Mouse (Mus musculus) neural tube, embryonic 11.5 days (tissue): ENCODE data around the gene Fryl. TPM values are rescaled to one million over a fixed set of nuclear protein-coding genes. Genes with fewer than 3 reads are reported as not detected.

ENCODE experiments used
- ATAC-seq: fragments of 200-750 bp; cut with Nextera tagmentation; 2 replicates; pipeline ENCODE4 v1.8.0; 2017; ENCODE audit warnings: moderate number of reproducible peaks, mild to moderate bottlenecking, moderate TSS enrichment, moderate library complexity; ENCODE audit not compliant: insufficient read depth, low FRiP score, low TSS enrichment
- DNase-seq: peaks from one replicate; pipeline ENCODE4 v3.0.0-alpha.2; 2015; ENCODE audit warnings: low spot score
- H3K27ac ChIP-seq: fragments of 300-500 bp; sonication (generic); 2 replicates; pipeline ENCODE4 v1.5.1; 2014; ENCODE audit warnings: low read depth, mild to moderate bottlenecking, low read length
- H3K27me3 ChIP-seq: fragments of 300-500 bp; sonication (generic); 2 replicates; pipeline ENCODE4 v1.6.1; 2014; ENCODE audit warnings: mild to moderate bottlenecking, low read length, mixed read lengths; ENCODE audit not compliant: control insufficient read depth, insufficient read depth
- H3K36me3 ChIP-seq: fragments of 300-500 bp; sonication (generic); 2 replicates; pipeline ENCODE4 v1.6.1; 2014; ENCODE audit warnings: mild to moderate bottlenecking, low read length, moderate library complexity, mixed read lengths; ENCODE audit not compliant: control insufficient read depth, insufficient read depth
- H3K4me1 ChIP-seq: fragments of 300-500 bp; sonication (generic); 2 replicates; pipeline ENCODE4 v1.6.1; 2014; ENCODE audit warnings: low read length, mixed read lengths; ENCODE audit not compliant: control insufficient read depth, insufficient read depth
- H3K4me2 ChIP-seq: fragments of 300-500 bp; sonication (generic); 2 replicates; pipeline ENCODE4 v1.6.1; 2014; ENCODE audit warnings: low read depth, mild to moderate bottlenecking, moderate library complexity
- H3K4me3 ChIP-seq: fragments of 300-500 bp; sonication (generic); 2 replicates; pipeline ENCODE4 v1.5.1; 2014; ENCODE audit warnings: low read depth, low read length
- H3K9ac ChIP-seq: fragments of 300-500 bp; sonication (generic); 2 replicates; pipeline ENCODE4 v1.6.1; 2014; ENCODE audit warnings: mild to moderate bottlenecking, low read length
- H3K9me3 ChIP-seq: fragments of 300-500 bp; sonication (generic); 2 replicates; pipeline ENCODE4 v1.6.1; 2016; ENCODE audit warnings: low read length; ENCODE audit not compliant: control insufficient read depth
- WGBS: fragments of 180-500 bp; shearing (Covaris S2); extraction: QIAGEN DNeasy Blood & Tissue Kit; methylation state at CpG from one replicate; pipeline ENCODE4 v1.1.7; 2014; 5-methylcytosine and 5-hydroxymethylcytosine counted together
- polyA plus RNA-seq: library from polyadenylated mRNA; unstranded; fragments of >200 nt; fragmentation: Nextera tagmentation; extraction: Ambion mirVana; gene quantifications from 2 replicates; pipeline ENCODE4 v1.2.1, GENCODE M21; 2014

Fryl gene
- polyA plus RNA-seq, 1 experiment from 2014 or later: 41.7 TPM

GRCm38 (mm10) chr5:73176294-73176693, 80.1 kb downstream of the Fryl start:
- 53% methylated on average over 4 of the region's 4 CpGs for WGBS
- Histone ChIP-seq H3K4me3 (no peak overlapping the region), H3K27ac (no peak overlapping the region), H3K4me2 (no peak overlapping the region), H3K4me1 (no peaks in the 10 kb centered on the region), H3K36me3 (no peaks in the 10 kb centered on the region), H3K27me3 (no peaks in the 10 kb centered on the region), H3K9ac (no peak overlapping the region), H3K9me3 (no peaks in the 10 kb centered on the region)
- no peak for DNase-seq
- ATAC-seq: no peak

GRCm38 (mm10) chr5:73175377-73176147, 80.9 kb downstream of the Fryl start:
- Histone ChIP-seq H3K27ac (no peak overlapping the region), H3K27me3 (no peaks in the 10 kb centered on the region)

DNA sequence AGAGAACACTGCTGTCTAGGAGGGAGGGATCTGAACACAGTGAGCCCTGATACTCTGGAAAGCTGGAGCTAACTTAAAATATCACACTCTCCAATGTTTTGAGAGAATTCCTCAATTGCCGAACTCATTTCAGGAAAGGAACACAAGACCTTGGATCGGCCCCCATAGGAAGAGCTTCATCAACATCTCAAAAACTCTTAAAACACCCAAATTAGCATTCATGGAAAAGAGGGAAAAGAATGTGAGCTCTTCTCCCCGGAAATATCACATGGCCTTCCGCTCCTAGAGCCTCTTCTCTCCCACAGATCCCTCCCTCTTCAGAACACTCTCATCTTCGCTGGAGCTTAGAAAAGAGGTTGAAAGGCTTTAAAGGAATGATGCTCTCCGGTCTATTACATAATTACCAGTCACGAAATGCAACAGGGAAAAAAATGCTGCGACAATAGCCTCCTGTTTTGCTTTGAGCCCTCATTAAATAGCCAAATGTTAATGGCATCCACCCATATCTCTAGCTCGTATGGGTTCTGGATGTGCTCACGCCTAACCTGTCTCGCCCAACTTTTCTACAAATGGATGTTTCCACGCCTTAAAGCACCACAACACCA, 84.4 kb downstream of the Fryl start:
- Histone ChIP-seq H3K9me3 (no peaks in the 10 kb centered on the region), H3K36me3 (no peaks in the 10 kb centered on the region), H3K27me3 (no peaks in the 10 kb centered on the region), H3K27ac (no peak overlapping the region), H3K4me3 (no peak overlapping the region), H3K9ac (no peak overlapping the region), H3K4me2 (no peak overlapping the region), H3K4me1 (no peaks in the 10 kb centered on the region)
- ATAC-seq (no peak), DNase-seq (no peak)
- 59% methylated on average over 12 of the region's 12 CpGs for WGBS

More at GRCm38 (mm10) chr5:73175377-73176147, 80.9 kb downstream of the Fryl start:
- Histone ChIP-seq H3K4me3 (no peak overlapping the region), H3K4me1 (no peaks in the 10 kb centered on the region), H3K9me3 (no peaks in the 10 kb centered on the region), H3K4me2 (no peak overlapping the region), H3K36me3 (no peaks in the 10 kb centered on the region), H3K9ac (no peak overlapping the region)
- whole genome bisulfite sequencing: 90% methylated on average over 12 of the region's 12 CpGs
- DNase-seq: no peak
- no peak for ATAC-seq

- Histone ChIP-seq H3K9me3 (no peaks in the 10 kb centered on the region), H3K4me2 (no peak overlapping the region), H3K27ac (no peak overlapping the region), H3K4me1 (no peaks in the 10 kb centered on the region), H3K9ac (no peak overlapping the region), H3K4me3 (no peak overlapping the region), H3K36me3 (no peaks in the 10 kb centered on the region), H3K27me3 (no peaks in the 10 kb centered on the region)
- 58% methylated on average over 1 of the region's 1 CpGs for WGBS
- DNase-seq: no peak
- ATAC-seq: no peak
Observed at GRCm38 (mm10) chr5:73171203-73171602, 85.2 kb downstream of the Fryl start.

GRCm38 (mm10) chr5:73168769-73169272, 87.6 kb downstream of the Fryl start:
- DNase-seq (no peak), ATAC-seq (no peak; the same call in 1 of the 2 replicates)
- H3K36me3 ChIP-seq: no peaks in the 10 kb centered on the region
- WGBS: 72% methylated on average over 5 of the region's 5 CpGs
- no peak overlapping the region for H3K4me3 ChIP-seq
- H3K4me1 ChIP-seq: 0 out of 2 replicates have a peak, but pooled peaks cover 2% of the 10 kb centered on the region
- H3K27ac ChIP-seq: no peak overlapping the region
- no peaks in the 10 kb centered on the region for H3K9me3 ChIP-seq
- H3K27me3 ChIP-seq: no peaks in the 10 kb centered on the region
- no peak overlapping the region for H3K4me2 ChIP-seq
- no peak overlapping the region for H3K9ac ChIP-seq

DNA sequence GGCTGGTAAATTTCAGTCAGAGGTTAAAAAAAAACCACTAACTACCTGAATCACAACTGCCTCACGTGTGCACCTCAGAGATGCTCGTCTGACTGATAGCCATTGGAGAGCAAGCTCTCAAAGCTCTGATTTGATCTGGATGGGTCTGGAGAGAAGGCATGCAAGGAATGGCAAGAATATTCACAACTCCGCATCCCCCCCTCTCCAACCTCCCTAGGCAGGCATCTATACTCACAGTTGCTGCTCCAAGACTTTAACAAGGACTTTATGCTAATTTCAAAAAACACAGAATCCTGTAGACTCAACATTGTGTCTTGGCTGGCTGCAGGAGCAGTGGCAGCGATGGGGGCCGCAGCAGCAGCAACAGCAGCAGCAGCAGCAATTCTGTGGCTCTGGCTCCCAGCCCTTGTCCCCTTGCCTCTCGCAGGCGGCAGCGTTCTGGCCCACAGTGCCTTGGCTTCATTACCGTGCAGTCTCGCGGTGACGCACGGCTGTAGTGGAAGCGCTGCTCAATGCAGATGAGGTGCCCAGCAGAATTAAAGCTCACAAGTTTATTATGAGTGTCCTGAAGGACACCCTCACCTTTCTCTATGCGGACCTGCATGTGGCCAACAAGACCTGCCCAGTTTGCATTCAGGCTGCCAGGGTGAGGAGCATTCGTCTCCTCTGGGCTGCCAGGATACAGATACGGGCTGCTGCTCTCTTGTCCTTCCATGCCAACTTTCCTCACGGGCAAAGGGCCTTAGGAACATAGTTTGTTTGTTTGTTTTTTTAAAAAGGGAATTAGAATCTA, 88.2 kb downstream of the Fryl start:
- H3K9ac ChIP-seq: no peak overlapping the region
- no peak overlapping the region for H3K4me3 ChIP-seq
- H3K27ac ChIP-seq: 0 out of 2 replicates have a peak overlapping the region, but pooled peaks have one; percentile 23
- no peak overlapping the region for H3K4me2 ChIP-seq
- WGBS: 83% methylated on average over 18 of the region's 18 CpGs
- H3K27me3 ChIP-seq: no peaks in the 10 kb centered on the region
- no peaks in the 10 kb centered on the region for H3K9me3 ChIP-seq
- DNase-seq: no peak
- no peak for ATAC-seq
- 0 out of 2 replicates have a peak, but pooled peaks cover 2% of the 10 kb centered on the region for H3K4me1 ChIP-seq
- H3K36me3 ChIP-seq: no peaks in the 10 kb centered on the region

- Histone ChIP-seq H3K27me3 (no peaks in the 10 kb centered on the region), H3K27ac (no peak overlapping the region), H3K4me3 (no peak overlapping the region), H3K9me3 (no peaks in the 10 kb centered on the region), H3K4me2 (no peak overlapping the region), H3K36me3 (no peaks in the 10 kb centered on the region), H3K9ac (no peak overlapping the region), H3K4me1 (0 out of 2 replicates have a peak, but pooled peaks cover 2% of the 10 kb centered on the region)
- WGBS: 40% methylated on average over 6 of the region's 6 CpGs
- ATAC-seq (no peak), DNase-seq (no peak)
Observed at GRCm38 (mm10) chr5:73163970-73164369, 92.4 kb downstream of the Fryl start.

DNA sequence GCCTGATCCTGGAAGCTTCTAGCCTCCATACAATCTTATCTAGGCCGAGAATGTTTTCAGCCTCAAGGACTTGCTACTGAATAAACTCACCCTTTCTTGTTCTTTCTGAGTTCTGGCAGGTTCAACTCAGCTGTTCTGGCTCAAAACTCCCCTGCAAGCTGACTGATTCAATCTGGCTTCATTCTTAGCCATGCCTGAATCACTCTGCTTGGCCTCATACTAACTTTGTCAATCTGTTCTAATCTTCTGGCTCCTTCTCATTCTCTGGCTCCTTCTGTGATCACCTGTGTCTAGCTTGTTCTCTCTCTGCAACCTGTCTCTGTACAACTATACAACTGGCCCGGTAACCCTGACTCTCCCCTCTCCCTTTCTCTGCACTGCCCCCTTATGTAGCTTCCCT, 93.9 kb downstream of the Fryl start:
- Histone ChIP-seq H3K9me3 (no peaks in the 10 kb centered on the region), H3K27ac (no peak overlapping the region), H3K9ac (no peak overlapping the region), H3K36me3 (no peaks in the 10 kb centered on the region), H3K4me1 (0 out of 2 replicates have a peak, but pooled peaks cover 2% of the 10 kb centered on the region), H3K27me3 (no peaks in the 10 kb centered on the region), H3K4me3 (no peak overlapping the region), H3K4me2 (no peak overlapping the region)
- ATAC-seq (no peak), DNase-seq (no peak)
- 87% methylated on average over 2 of the region's 2 CpGs for WGBS
